Mouse (Mus musculus): Measurements from ENCODE around the gene Ext2. TPM values are rescaled to one million over a fixed set of nuclear protein-coding genes. Genes with fewer than 3 reads are reported as not detected.

The Ext2 gene
- polyA plus RNA-seq, 1 experiment from 2014 or later, result 47.0 TPM

GRCm38 (mm10) chr2:93784721-93785431 is 37.5 kb downstream of the Ext2 start:
- Histone ChIP-seq H3K4me2 (no peak overlapping the region), H3K9ac (no peak overlapping the region), H3K9me3 (replicated peaks) (no peaks in the 10 kb centered on the region), H3K27ac (no peak overlapping the region), H3K36me3 (peaks cover 38% of the 10 kb centered on the region), H3K4me3 (no peak overlapping the region), H3K27me3 (replicated peaks) (no peaks in the 10 kb centered on the region), H3K4me1 (peaks cover 2% of the 10 kb centered on the region; the same call in 1 of the 2 replicates)
- no peak for ATAC-seq
- WGBS (ENCODE audit: insufficient replicate concordance), result 71% methylated on average over 12 of the region's 12 CpGs

GRCm38 (mm10) chr2:93783926-93784539 is 38.3 kb downstream of the Ext2 start:
- H3K9ac ChIP-seq, result no peak overlapping the region
- H3K4me1 ChIP-seq, result peaks cover 8% of the 10 kb centered on the region; the same call in 1 of the 2 replicates
- no peak overlapping the region for H3K4me2 ChIP-seq
- H3K27ac ChIP-seq, result no peak overlapping the region
- no peaks in the 10 kb centered on the region for H3K9me3 ChIP-seq (replicated peaks)
- ATAC-seq, result no peak
- no peaks in the 10 kb centered on the region for H3K27me3 ChIP-seq (replicated peaks)
- H3K36me3 ChIP-seq, result peaks cover 30% of the 10 kb centered on the region
- no peak overlapping the region for H3K4me3 ChIP-seq
- 75% methylated on average over 9 of the region's 9 CpGs for WGBS (ENCODE audit: insufficient replicate concordance)

- no peak for ATAC-seq
Measured at GRCm38 (mm10) chr2:93782682-93783081, 39.7 kb downstream of the Ext2 start.

GRCm38 (mm10) chr2:93782156-93782555 is 40.2 kb downstream of the Ext2 start:
- Histone ChIP-seq H3K9me3 (replicated peaks) (no peaks in the 10 kb centered on the region), H3K4me3 (no peak overlapping the region), H3K27me3 (replicated peaks) (no peaks in the 10 kb centered on the region), H3K27ac (no peak overlapping the region), H3K4me1 (peaks cover 8% of the 10 kb centered on the region; the same call in 1 of the 2 replicates), H3K36me3 (peaks cover 19% of the 10 kb centered on the region), H3K4me2 (no peak overlapping the region), H3K9ac (no peak overlapping the region)
- no peak for ATAC-seq
- WGBS (ENCODE audit: insufficient replicate concordance), result 64% methylated on average over 4 of the region's 4 CpGs

More at GRCm38 (mm10) chr2:93782682-93783081, 39.7 kb downstream of the Ext2 start:
- Histone ChIP-seq H3K27me3 (replicated peaks) (no peaks in the 10 kb centered on the region), H3K4me3 (no peak overlapping the region), H3K27ac (no peak overlapping the region), H3K9ac (no peak overlapping the region), H3K36me3 (peaks cover 22% of the 10 kb centered on the region), H3K4me2 (no peak overlapping the region), H3K4me1 (peaks cover 8% of the 10 kb centered on the region; the same call in 1 of the 2 replicates), H3K9me3 (replicated peaks) (no peaks in the 10 kb centered on the region)
- WGBS (ENCODE audit: insufficient replicate concordance), result 45% methylated on average over 5 of the region's 5 CpGs

- Histone ChIP-seq H3K27ac (no peak overlapping the region), H3K36me3 (peaks cover 19% of the 10 kb centered on the region), H3K4me2 (no peak overlapping the region), H3K4me3 (no peak overlapping the region), H3K4me1 (peaks cover 12% of the 10 kb centered on the region; the same call in 1 of the 2 replicates), H3K27me3 (replicated peaks) (no peaks in the 10 kb centered on the region), H3K9me3 (replicated peaks) (no peaks in the 10 kb centered on the region), H3K9ac (no peak overlapping the region)
- WGBS (ENCODE audit: insufficient replicate concordance), result 77% methylated on average over 10 of the region's 10 CpGs
- ATAC-seq, result no peak
Measured at GRCm38 (mm10) chr2:93780528-93780927, 41.8 kb downstream of the Ext2 start.

- H3K4me2 ChIP-seq, result no peak overlapping the region
- H3K9me3 ChIP-seq (replicated peaks), result no peaks in the 10 kb centered on the region
- peaks cover 17% of the 10 kb centered on the region; the same call in 1 of the 2 replicates for H3K4me1 ChIP-seq
- no peaks in the 10 kb centered on the region for H3K27me3 ChIP-seq (replicated peaks)
- no peak overlapping the region for H3K4me3 ChIP-seq
- no peak overlapping the region for H3K27ac ChIP-seq
- no peak for ATAC-seq
- peaks cover 14% of the 10 kb centered on the region for H3K36me3 ChIP-seq
- H3K9ac ChIP-seq, result no peak overlapping the region
- 65% methylated on average over 6 of the region's 6 CpGs for WGBS (ENCODE audit: insufficient replicate concordance)
Measured at GRCm38 (mm10) chr2:93779897-93780208, 42.5 kb downstream of the Ext2 start.

- ATAC-seq, result no peak
- no peak overlapping the region for H3K4me3 ChIP-seq
- H3K9ac ChIP-seq, result no peak overlapping the region
- H3K27me3 ChIP-seq (replicated peaks), result no peaks in the 10 kb centered on the region
- 71% methylated on average over 16 of the region's 16 CpGs for WGBS (ENCODE audit: insufficient replicate concordance)
- H3K4me1 ChIP-seq, result peaks cover 17% of the 10 kb centered on the region; the same call in 1 of the 2 replicates
- H3K36me3 ChIP-seq, result peaks cover 10% of the 10 kb centered on the region
- no peak overlapping the region for H3K4me2 ChIP-seq
- H3K9me3 ChIP-seq (replicated peaks), result no peaks in the 10 kb centered on the region
- H3K27ac ChIP-seq, result no peak overlapping the region
Measured at GRCm38 (mm10) chr2:93779081-93779896, 43.1 kb downstream of the Ext2 start.

GRCm38 (mm10) chr2:93778616-93779015 is 43.8 kb downstream of the Ext2 start:
- Histone ChIP-seq H3K4me3 (no peak overlapping the region), H3K4me1 (peaks cover 17% of the 10 kb centered on the region; the same call in 1 of the 2 replicates), H3K9ac (no peak overlapping the region), H3K36me3 (peaks cover 4% of the 10 kb centered on the region; the same call in 1 of the 2 replicates), H3K4me2 (no peak overlapping the region), H3K9me3 (replicated peaks) (no peaks in the 10 kb centered on the region), H3K27ac (no peak overlapping the region), H3K27me3 (replicated peaks) (no peaks in the 10 kb centered on the region)
- ATAC-seq, result no peak
- 77% methylated on average over 5 of the region's 5 CpGs for WGBS (ENCODE audit: insufficient replicate concordance)

- Histone ChIP-seq H3K27ac (no peak overlapping the region), H3K9ac (no peak overlapping the region), H3K27me3 (replicated peaks) (no peaks in the 10 kb centered on the region), H3K4me2 (no peak overlapping the region), H3K4me1 (peaks cover 24% of the 10 kb centered on the region), H3K36me3 (peaks cover 3% of the 10 kb centered on the region; the same call in 1 of the 2 replicates), H3K9me3 (replicated peaks) (no peaks in the 10 kb centered on the region), H3K4me3 (no peak overlapping the region)
- no peak for ATAC-seq
- WGBS (ENCODE audit: insufficient replicate concordance), result 66% methylated on average over 4 of the region's 4 CpGs
Measured at GRCm38 (mm10) chr2:93777056-93777430, 45.3 kb downstream of the Ext2 start.

- peaks cover 25% of the 10 kb centered on the region for H3K4me1 ChIP-seq
- no peak overlapping the region for H3K4me2 ChIP-seq
- 85% methylated on average over 7 of the region's 7 CpGs for WGBS (ENCODE audit: insufficient replicate concordance)
- peaks cover 3% of the 10 kb centered on the region; the same call in 1 of the 2 replicates for H3K36me3 ChIP-seq
- no peak overlapping the region for H3K27ac ChIP-seq
- H3K9me3 ChIP-seq (replicated peaks), result no peaks in the 10 kb centered on the region
- no peaks in the 10 kb centered on the region for H3K27me3 ChIP-seq (replicated peaks)
- no peak for ATAC-seq
- no peak overlapping the region for H3K4me3 ChIP-seq
- no peak overlapping the region for H3K9ac ChIP-seq
Measured at GRCm38 (mm10) chr2:93776267-93777055, 45.9 kb downstream of the Ext2 start.

GRCm38 (mm10) chr2:93775431-93775830 is 46.9 kb downstream of the Ext2 start:
- H3K27me3 ChIP-seq (replicated peaks), result no peaks in the 10 kb centered on the region
- no peak overlapping the region for H3K4me3 ChIP-seq
- H3K4me1 ChIP-seq, result peaks cover 28% of the 10 kb centered on the region
- H3K36me3 ChIP-seq, result 0 out of 2 replicates have a peak, but pooled peaks cover 4% of the 10 kb centered on the region
- no peak for ATAC-seq
- H3K4me2 ChIP-seq, result no peak overlapping the region
- 35% methylated on average over 4 of the region's 4 CpGs for whole genome bisulfite sequencing (ENCODE audit: insufficient replicate concordance)
- H3K9me3 ChIP-seq (replicated peaks), result no peaks in the 10 kb centered on the region
- H3K9ac ChIP-seq, result no peak overlapping the region
- H3K27ac ChIP-seq, result no peak overlapping the region

Measured in liver, embryonic 12.5 days (tissue).